Mouse (Mus musculus): ENCODE measurements around the gene Ddx54.

The Ddx54 gene

DNA sequence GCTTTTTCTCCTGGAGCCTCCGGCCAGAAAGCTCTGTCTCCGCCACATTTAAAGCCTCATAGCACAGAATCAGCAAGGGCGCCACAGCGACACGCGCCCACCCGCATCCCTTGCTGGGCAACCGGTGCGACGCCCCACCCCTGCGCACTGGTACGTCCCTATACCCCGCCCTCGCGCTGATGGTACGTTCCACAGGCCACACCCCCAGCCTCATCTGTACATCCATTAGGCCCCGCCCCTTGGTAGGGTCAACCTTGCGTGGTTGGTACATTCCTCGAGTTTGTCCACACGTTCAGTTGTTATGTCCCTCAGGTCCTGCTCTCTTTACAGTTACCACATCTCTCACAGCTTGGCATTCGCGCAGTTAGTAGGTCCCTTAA lies at the start of gene Ddx54, which contains the start of gene Rita1:
Gene Ddx54 (plus strand): TSS at position 298 of the 380 bp plus-strand sequence.
Gene Rita1 (minus strand): TSS at position 148 of the 380 bp plus-strand sequence.
- DNase-seq (ENCODE audit: low read depth): peak; percentile 97

DNA sequence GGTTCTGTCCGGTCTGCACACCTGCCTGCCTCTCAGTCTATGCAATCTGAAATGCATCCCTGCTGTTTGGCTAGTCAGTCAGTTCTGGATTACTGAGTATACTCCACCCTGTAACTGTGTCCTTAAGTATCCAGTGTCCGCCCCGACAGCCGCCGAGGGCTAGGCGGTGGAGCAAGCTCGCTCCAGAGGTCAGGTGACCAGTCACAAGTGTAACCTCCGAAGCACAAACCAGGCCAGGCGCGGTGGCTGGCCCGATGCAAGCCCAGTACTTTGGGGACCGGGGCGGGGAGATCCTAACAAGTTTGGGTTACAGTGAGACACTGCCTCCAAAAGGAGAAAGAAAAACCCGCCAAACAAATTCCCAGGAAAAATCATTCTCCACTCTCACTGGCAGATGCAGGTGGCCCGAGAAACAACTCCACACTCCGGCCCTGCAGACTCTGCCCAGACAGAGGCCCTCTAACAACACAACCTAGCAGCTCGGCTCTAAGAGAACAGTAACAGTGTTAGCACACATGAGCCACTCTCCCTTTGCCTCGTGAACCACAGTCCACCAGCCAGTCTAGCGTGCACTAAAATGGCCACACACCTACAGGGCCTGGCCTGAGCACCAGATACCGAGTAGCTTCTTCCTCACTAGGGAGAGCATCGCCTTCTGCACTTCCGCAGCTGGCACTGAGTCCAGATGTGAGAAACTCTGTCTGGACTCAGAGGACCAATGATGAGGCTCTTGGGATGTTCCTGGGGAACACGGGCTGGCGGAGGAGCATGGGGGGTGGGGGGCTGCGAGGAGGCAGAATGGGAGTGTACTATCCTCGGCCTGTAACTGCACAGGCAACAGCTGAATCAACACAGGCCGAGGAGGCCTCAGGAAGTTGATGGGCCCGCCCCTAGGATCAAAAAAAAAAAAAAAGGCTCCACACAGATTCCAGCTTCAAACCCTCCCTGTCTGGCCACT lies 49.3 kb upstream of the Ddx54 start:
- peak; percentile 55 for DNase-seq (ENCODE audit: low read depth)

DNA sequence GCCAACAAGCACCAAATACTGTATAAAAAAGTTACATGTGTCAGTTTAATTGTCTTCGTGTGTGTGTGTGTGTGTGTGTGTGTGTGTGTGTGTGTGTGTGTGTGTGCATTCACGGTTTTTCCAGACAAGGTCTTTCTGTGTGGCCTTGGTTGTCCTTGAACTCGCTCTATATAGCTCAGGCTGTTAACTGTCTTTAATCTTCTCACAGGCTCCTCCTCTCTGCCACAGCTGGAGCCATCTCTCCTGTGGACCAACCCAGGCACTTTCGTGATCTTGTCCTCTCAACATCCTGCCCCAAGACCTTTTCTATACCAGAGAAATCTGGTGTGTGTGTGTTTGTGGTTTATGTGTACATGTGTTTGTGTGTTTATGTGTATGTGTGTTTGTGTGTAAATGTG lies 48.6 kb upstream of the Ddx54 start:
- no peak for DNase-seq (ENCODE audit: low read depth)

DNA sequence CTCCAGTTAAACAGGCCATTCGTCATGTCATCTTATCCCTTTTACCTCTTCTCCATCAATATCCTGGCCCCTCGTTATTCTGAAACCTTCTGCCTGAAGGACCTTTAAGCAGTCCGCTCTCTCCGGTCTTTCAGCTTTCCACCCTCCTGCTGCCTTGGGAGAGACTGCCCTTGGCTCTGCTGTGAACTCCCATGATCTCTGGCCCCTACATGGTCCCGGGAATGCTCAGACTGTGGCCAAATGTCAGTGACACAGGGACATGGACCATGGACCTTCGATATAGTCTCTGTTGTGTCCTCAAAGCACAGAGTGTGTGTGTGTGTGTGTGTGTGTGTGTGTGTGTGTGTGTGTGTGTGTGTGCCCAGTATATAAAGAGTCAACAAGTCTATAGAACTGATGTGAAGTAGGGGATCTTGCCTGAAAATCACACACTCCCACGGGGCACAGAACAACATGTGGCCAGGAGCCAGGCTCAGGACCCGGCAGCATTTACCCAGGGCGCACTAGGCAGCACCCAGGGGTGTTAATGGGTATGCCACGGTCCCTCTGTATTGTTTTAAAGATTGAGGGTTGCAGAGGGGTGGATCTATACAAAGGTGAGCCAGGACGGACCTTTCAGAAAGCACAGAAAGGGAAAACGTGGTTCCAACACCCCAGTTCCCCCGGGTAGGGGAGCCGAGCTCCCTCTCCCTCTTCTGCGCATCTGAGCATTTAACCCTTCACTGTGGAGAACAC lies 47.2 kb upstream of the Ddx54 start:
- DNase-seq (ENCODE audit: low read depth): no peak

DNA sequence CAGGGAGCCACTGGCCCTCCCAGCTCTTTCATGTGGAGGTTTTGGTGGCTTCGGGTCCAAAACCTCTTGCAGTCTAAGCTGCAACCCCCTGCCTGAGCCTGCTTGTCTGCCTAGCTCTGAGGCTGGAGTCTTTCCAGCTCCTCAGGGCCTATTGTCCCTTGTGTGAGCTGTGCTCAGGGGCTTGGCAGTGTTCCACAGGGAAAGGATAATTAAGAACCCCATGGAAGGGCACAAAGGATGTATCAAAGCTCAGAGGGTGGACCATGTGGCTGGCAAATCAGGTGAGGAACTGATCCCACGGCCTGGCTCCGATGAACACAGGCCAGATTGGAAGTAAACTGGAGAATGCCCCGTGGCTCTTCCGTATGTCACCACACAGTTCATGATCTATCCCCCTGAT lies 46.4 kb upstream of the Ddx54 start:
- no peak for DNase-seq (ENCODE audit: low read depth)

DNA sequence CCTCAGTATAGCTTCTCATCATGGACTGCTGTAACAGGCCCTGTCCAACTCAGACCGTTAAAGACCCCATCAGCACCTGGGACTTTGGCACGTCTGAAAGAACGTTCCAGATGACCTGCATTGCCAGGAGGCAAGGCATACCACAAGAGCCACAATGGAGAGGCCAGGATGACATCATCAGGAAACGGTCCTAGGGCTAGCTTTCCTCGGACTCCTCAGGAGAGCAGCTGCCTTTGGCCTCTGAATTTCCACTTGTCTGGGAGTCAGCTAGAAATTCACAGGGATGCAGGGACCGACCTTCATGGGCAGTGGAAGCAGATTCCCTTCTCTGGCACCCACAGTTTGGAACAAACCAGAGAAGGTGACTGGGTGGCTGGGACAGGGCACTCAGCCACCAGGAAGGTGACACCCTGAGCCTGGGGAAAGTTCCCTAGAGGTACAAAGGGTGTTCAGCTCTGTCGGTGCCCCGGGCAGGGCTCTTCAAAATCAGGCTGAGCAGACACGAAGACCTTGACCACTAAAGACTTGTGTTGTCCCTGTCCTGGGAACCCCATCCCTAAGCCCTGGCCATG lies 45.8 kb upstream of the Ddx54 start:
- DNase-seq (ENCODE audit: low read depth): no peak

DNA sequence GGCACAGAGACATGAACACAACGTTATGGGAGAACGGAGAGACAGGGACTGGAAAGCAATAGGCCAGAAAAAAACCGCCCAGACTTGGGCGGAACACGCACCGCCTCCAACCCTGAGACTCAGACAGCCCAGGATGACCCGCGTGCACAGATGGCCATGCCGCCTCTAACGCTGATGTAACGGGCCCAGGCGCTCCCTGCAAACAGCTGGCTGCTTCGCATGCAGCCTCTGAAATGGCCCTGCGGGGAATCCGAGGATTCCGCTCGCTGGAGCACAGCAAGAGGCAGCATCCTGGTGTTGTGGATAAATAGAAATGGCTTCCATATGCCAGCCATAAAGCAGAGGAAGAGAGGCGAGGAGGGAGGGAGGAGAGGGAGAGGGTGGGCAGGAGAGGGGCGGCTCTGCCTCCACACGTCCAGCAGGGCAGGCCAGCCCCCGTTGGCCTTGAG lies 45.3 kb upstream of the Ddx54 start:
- no peak for DNase-seq (ENCODE audit: low read depth)

DNA sequence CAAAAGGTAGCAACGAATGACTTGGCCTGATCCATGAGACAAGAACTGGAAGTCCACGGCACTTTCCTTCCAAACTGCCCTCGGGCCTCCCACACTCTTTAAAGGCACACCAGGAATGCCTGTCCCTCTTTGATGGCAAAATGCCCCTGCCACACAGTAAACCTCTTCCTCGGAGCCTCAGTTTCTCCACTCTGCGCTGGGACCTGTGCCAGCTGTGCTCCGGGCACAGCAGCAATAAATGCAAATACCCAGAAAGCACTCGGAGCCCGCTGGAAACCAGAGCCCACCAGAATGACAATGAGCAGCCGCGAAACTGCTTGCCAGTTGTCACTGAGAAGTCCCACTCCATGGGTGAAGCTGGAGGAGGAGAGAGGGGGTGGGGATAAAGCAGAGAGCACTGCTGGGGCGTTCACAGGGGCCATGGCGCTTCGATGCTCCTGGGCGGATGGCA lies 44.8 kb upstream of the Ddx54 start:
- DNase-seq (ENCODE audit: low read depth): no peak

DNA sequence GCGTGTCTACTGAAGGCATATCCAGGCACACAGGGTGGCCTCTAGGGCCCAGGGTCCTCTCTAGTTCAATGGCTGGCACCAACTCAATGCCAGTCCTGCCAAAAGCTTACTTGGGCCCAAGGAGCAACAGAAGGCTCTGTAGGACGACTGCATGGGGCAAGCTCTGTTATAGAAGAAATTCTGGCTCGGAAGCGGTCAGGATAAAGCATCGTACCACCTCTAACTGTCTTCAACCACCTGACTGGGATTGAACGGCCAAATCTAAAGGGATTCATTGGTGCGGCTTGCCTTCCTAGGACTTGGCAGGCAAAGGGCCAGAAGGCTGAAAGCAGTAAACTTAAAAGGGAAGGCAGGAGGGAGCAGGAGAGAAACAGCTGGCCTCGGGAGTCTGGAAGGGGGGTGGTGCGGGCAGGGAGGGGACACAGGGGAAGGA lies 44.2 kb upstream of the Ddx54 start:
- DNase-seq (ENCODE audit: low read depth): no peak

DNA sequence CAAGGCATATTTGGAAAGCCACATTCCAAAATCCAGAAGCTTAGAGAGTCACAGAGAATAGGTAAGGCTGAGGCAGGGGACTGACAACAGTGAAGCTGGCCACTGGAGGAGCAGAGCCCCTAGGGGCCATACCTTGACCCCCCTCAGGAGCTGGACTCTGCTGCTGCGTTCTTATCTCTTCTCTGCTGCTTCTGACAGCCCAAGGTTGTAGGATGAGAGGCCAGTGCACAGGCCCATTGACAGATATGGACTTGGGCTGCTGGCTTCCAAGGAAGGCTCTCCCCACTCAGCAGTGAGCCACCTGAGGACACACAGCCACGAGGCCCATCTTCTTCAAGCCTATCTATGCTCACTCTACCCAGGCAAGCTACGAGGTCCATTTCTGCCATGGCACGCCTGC lies 43.6 kb upstream of the Ddx54 start:
- DNase-seq (ENCODE audit: low read depth): no peak

DNA sequence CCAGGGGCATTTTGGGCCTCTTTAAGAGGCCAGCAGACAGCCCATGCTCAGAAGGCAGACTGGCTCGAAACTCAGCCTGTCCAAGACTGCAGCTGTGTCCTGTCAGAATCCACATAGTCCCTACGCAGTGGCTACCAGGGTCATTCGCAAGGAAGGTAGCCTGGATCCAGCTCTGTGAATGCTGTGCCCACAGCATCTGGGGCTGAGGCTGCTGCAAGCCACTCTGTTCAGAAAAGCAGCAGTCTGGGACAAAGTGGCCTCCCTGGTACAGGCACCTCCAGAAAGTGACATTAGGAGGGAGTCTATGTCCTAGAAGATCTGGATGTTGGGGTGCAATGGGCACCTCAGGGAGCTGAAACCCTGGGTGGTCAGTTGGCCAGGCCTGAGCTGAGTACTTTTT lies 42.7 kb upstream of the Ddx54 start:
- DNase-seq (ENCODE audit: low read depth): no peak

DNA sequence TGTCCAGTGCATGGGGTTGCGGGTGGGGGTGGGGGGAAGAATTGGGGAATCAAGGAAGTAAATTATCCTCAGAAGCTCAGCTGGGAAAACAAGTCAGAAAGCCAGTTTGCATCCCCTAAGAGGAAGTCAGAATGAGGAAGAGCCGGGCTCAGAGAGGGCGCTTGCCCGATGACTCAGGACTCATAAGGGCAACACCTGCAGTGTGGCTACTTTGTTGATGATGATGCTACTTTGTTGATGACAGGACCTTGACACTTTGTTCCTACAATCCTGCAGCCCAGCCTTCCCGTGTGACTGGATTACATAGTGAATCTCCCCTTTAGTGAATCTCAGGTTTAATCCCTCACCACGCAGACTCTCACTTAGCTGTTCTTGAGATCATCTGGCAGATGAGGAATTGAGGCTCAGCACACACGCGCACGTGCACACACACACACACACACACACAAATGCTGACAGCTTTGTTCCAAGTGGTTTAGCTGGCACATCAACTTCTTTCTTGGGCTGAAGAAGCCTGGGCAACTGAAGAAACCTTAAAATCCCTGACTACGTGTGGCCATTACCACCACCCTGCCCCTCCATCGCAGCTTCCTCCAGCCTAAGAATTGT lies 42.1 kb upstream of the Ddx54 start:
- no peak for DNase-seq (ENCODE audit: low read depth)

DNA sequence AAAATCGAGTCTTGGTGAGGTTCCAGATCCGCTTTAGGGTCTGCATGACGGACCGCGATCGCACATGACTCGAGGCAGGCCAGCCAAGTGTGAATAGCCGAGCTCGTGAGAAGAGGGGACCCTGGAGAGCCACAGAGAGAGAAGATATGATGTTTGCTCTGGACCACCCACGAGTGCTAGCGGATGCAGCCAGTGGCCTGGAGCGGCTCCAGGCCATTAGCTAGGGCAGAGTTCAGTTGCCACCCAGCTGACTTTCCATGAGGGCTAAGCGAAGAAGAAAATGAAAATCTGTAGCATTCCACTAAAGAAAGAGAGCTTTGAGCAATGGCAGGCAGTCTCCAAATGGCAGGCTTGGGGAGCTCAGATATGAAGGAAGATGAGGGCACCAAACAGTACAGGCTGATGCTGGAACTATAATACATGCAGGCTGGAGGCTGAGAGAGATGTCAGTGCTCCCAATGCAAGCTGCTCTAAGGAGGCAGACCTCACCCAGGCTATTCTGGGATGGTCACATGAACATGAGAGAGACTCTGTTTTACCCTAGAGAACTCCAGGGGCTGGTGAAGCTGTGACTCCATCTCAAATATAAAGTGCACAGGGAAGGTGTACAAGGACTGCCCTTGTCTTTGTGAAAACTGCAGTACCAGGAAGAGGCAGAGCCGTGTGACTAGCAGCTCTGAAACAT lies 41.3 kb upstream of the Ddx54 start:
- DNase-seq (ENCODE audit: low read depth): no peak

DNA sequence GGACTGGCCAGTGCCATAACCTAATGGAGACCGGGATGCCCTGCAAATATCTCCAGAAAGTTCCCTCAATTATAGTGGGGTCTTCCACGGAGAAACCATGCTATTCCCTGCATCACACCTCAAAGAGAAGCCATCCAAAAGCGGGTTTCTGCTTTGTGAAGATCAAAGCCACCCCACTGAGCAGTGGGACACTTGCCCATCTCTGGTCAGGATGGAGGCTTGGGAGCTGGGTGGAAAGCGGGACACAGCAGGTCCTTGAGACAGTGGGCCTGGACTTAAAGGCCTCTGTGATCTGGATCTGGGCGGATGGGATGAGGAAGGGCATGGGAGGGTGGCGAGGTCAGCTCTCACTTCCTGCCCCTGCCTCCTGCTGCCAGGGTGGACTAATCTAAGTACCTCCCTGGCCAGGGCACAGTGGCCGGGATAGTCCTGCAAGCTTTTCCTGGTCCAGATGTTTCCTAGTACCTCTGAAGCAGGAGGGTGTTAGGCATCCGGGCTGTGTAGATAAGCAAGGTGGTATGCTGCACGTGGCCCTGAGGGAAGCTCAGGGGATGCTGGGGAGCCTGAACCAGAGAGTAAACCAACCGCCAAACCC lies 38.0 kb upstream of the Ddx54 start:
- DNase-seq (ENCODE audit: low read depth): no peak

DNA sequence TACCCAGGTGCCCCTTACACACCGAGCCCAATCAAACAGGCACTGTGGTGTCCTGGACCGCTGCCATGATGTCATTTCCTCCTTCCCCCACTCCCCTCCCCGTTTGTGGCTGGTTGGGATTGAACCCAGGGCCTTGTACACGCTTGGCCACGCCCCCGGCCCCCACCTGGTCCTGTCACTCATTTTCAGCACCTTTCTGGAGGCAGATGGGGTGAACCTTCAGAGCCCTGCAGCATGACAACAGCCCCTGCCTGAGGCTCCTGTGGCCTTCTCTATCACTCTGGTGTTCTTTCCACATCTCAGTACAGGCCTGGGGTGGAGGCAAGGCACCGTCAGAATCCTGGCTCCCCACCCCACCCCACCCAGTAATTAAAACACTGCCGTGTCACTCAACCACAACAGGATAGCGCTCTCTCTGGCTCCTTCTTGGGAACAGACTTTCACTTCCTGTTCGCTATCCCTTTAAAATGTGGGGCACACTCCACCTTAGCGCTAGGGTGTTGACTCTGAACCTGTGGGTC lies 35.7 kb upstream of the Ddx54 start:
- DNase-seq (ENCODE audit: low read depth): no peak

DNA sequence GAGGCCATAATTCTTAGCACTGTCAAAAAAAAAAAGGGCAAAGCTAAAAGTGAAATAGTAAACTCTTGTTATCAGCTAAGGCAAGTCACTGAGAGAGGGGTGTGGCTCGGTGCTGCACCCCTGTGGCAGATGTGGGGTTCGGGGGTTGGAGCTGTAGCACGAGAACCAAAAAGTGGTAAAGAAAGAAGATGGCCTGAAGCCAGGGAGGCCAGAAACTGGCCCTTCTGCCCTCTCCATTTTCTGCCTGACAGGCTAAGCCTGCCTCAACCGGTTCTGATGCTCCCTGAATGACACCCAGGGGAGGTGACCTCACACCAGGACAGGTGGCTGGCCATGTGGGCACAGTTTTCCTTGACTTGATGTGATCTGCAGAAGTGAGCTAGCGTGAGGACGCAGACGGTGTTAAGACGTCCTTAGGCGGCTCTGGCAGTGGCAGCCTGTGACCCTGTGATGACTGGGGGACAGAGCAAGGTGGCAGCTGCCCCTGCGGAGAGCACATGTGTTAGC lies 34.6 kb upstream of the Ddx54 start:
- DNase-seq (ENCODE audit: low read depth): no peak

DNA sequence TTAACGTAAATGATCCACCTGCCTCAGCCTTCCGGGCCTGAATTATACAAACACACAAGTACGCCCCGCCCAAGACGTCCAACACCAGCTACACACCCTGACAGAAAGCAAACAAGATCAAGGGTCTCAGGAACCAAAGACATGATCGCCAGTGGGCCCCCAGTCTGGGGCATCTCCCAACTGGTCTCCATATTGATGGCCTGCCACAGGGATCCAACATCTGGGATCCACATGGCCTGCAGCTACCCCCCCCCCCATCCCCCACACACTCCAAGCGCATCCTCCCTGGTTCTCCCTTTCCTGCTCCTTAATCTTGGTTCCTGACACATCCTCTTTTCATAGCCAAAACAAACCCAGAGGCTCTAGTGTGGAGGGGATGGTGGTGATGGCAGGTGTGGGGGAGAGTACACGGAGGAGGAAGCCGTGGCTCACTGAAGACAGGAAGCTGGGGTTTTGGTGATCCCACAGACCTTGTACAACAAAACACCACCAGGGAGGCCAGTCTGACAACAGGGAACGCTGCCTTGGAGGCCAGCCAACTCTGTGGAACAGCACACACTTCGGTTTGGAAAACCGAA lies 33.9 kb upstream of the Ddx54 start:
- DNase-seq (ENCODE audit: low read depth): peak; percentile 48

DNA sequence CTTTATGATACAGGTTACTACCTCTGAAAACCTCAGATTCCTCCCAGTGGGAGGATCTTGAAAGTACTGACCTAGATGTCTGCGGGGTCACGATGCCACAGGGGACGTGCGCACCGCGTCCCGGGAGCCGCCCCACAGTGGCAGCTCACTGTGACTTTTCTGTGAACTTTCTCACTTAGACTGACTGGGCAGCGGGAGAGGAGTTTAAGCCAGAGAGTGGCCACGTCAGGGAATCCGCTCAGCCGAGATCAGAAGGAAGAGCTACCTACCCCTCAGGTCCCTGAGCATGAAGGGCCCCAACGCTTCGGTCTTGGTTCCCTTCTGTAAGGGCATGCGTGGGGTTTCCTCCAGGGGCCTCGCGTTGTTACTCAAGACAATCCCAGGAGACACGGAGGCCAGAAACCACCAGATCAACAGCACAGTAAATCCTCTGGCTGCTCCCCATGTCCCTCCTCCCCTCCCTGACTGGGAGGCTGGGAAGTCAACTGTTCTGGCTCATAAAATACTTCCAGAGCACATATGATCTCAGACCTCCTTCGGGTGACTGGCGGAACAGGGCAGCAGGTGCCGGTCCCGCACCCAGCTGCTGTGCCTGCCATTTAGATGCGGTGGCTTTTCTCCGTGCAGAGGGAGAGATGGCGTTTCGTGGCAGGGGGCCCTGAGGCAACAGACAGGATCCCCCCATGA lies 33.2 kb upstream of the Ddx54 start:
- peak; percentile 54 for DNase-seq (ENCODE audit: low read depth)

DNA sequence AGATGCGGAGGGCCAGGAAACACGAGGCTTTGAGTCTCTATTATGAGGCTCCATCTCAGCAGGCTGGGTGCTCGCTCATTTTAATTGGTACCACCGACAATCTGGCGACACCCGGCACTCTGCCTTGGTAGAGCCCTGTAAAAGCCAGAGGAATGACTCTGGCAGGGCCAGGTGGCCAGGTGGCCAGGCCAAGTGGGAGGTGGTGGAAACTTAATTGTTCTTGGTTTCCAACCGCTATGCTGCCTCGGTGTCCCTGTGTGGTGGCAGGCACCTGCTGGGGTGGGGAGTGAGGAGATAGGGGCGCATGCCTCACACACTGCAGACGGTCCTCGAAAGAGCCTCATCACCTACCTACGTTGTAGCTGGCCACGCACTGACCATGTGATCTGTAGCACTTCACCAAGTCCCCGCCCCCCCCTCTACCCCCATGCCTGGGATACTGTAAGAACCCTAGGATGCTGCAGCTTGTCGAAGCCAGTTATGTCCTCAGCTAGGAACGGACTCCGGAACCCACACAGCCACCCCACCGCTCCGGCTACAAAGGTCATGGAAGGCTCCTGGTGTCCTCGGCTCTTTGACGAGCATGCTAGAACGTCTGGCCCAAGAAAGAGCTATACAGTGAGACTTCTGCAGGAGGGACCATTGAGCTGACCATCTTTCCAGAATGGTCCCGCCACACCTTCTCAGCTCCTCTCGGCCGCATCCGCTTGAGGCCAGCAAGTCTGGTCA lies 32.5 kb upstream of the Ddx54 start:
- DNase-seq (ENCODE audit: low read depth): no peak

Data from NIH3T3 (cell line).